ENCODE assay signal across 31 mouse cellular contexts in the genomic region with DNA sequence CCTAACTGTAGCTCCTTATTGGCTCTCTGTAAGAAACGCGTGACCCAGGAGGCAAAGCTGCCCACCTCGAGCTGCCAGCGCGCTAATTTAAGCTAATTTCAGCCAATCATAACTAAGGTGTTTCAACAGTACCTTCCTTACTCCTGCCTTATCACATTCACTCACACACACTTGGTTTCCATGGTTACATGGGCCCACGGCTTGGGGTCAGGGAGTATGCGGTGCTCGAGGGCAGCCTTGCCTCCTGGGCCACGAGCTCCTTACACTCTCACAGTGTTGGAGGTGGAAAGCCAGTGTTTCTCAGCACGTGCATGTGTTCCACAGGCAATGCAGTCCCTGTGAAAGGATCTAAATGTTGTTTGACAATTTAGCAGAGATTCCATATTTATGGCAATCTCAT. TPM values are rescaled to one million over a fixed set of nuclear protein-coding genes. Genes with fewer than 3 reads are reported as not detected.
DNase-seq lines count a peak whose midpoint lies in the region; ATAC-seq and TF ChIP-seq lines count a peak whose summit lies in the region.
"Had no signal": no experiment of that assay in that cellular context is flagged by ENCODE, and none has a peak within 500 bp of the region (broad histone marks: within the 10 kb centered on the region; RNA-seq: fewer than 3 reads in every experiment).

No protein-coding gene starts in this region.

- no peak overlapping the region for H3K4me3 ChIP-seq in heart, embryonic 10.5 days
- no peak overlapping the region for H3K4me3 ChIP-seq in heart, embryonic 12.5 days
- no peak overlapping the region for H3K4me3 ChIP-seq in midbrain, embryonic 11.5 days (ENCODE audit: low read depth, low read length)
- no peak overlapping the region for H3K4me3 ChIP-seq in midbrain, postnatal 0 days (ENCODE audit: low read depth, low read length)
- H3K4me3 ChIP-seq in hindbrain, embryonic 14.5 days (replicated peaks; ENCODE audit: low read length) = no peak overlapping the region
- H3K4me3 ChIP-seq: embryonic facial prominence, embryonic 10.5 days; embryonic facial prominence, embryonic 13.5 days; erythroblast, embryonic 14.5 days; gastrocnemius, adult 2 months; hindbrain, embryonic 10.5 days; hindbrain, embryonic 13.5 days had no signal

- peaks cover 13% of the 10 kb centered on the region for H3K4me1 ChIP-seq in heart, embryonic 10.5 days
- H3K4me1 ChIP-seq in heart, embryonic 12.5 days (replicated peaks) = peaks cover 14% of the 10 kb centered on the region
- H3K4me1 ChIP-seq in midbrain, embryonic 11.5 days (ENCODE audit: control insufficient read depth, insufficient read depth, low read length) = no peaks in the 10 kb centered on the region
- H3K4me1 ChIP-seq in midbrain, postnatal 0 days (ENCODE audit: insufficient read depth, low read length) = no peaks in the 10 kb centered on the region; the same call in 1 of the 2 replicates
- H3K4me1 ChIP-seq in hindbrain, embryonic 14.5 days (replicated peaks; ENCODE audit: control insufficient read depth, insufficient read depth, low read length) = no peaks in the 10 kb centered on the region

- no peaks in the 10 kb centered on the region for H3K27me3 ChIP-seq in heart, embryonic 10.5 days (ENCODE audit: insufficient read depth, poor library complexity, severe bottlenecking)
- H3K27me3 ChIP-seq in heart, embryonic 12.5 days (replicated peaks) = no peaks in the 10 kb centered on the region
- H3K27me3 ChIP-seq in midbrain, embryonic 11.5 days (ENCODE audit: control insufficient read depth, insufficient read depth, low read length) = no peaks in the 10 kb centered on the region
- no peaks in the 10 kb centered on the region for H3K27me3 ChIP-seq in midbrain, postnatal 0 days (ENCODE audit: insufficient read depth, low read length)
- H3K27me3 ChIP-seq in hindbrain, embryonic 14.5 days (ENCODE audit: control insufficient read depth, insufficient read depth, low read length) = no peaks in the 10 kb centered on the region
- H3K27me3 ChIP-seq: CH12.LX; embryonic facial prominence, embryonic 13.5 days; hindbrain, embryonic 13.5 days; Patski had no signal

- DNase-seq in embryo, embryonic 11 days = peak; percentile 19
- no peak for DNase-seq in embryo, embryonic 10.5 days (ENCODE audit: low spot score)
- peak; percentile 68 for DNase-seq in heart, embryonic 10.5 days (ENCODE audit: low spot score)
- DNase-seq in midbrain, embryonic 11.5 days (ENCODE audit: low spot score, missing footprints) = no peak
- DNase-seq in midbrain, postnatal 0 days (ENCODE audit: low spot score) = no peak
- peak; percentile 16 for DNase-seq in retina, embryonic 14.5 days (ENCODE audit: low spot score)
- no peak for DNase-seq in hindbrain, embryonic 14.5 days (ENCODE audit: low spot score)
- DNase-seq: adrenal gland, postnatal 10 days; B cell, adult 2 months; cerebellum, adult 11 months; cerebellum, adult 2 months; cerebellum, adult 9-11 months; cerebellum, postnatal 25 days; forebrain, postnatal 0 days; gastrocnemius, adult 2 months; gastrocnemius, postnatal 14 days; heart, adult 18-20 months; kidney, adult 11 months had no signal

- H3K9me3 ChIP-seq in heart, embryonic 10.5 days = no peaks in the 10 kb centered on the region
- no peaks in the 10 kb centered on the region for H3K9me3 ChIP-seq in heart, embryonic 12.5 days (replicated peaks)
- no peaks in the 10 kb centered on the region for H3K9me3 ChIP-seq in midbrain, embryonic 11.5 days (ENCODE audit: control insufficient read depth, low read length)
- no peaks in the 10 kb centered on the region for H3K9me3 ChIP-seq in midbrain, postnatal 0 days (ENCODE audit: low read length)
- H3K9me3 ChIP-seq in hindbrain, embryonic 14.5 days (ENCODE audit: control insufficient read depth, low read length) = no peaks in the 10 kb centered on the region
- H3K9me3 ChIP-seq: embryonic facial prominence, embryonic 10.5 days; embryonic facial prominence, embryonic 13.5 days; hindbrain, embryonic 10.5 days; hindbrain, embryonic 13.5 days had no signal

- no peak for TF ChIP-seq CTCF in midbrain, postnatal 0 days (IDR thresholded peaks at IDR 0.05)

- H3K27ac ChIP-seq in heart, embryonic 10.5 days = no peak overlapping the region
- H3K27ac ChIP-seq in heart, embryonic 12.5 days (ENCODE audit: poor library complexity, severe bottlenecking) = no peak overlapping the region
- H3K27ac ChIP-seq in midbrain, embryonic 11.5 days (ENCODE audit: low read depth, low read length) = no peak overlapping the region
- no peak overlapping the region for H3K27ac ChIP-seq in midbrain, postnatal 0 days (ENCODE audit: low read depth, low read length)
- no peak overlapping the region for H3K27ac ChIP-seq in hindbrain, embryonic 14.5 days
- H3K27ac ChIP-seq: embryonic facial prominence, embryonic 10.5 days; gastrocnemius, adult 2 months; hindbrain, embryonic 10.5 days; hindbrain, embryonic 13.5 days; hindbrain, postnatal 0 days had no signal

- ATAC-seq in heart, embryonic 12.5 days (ENCODE audit: insufficient number of reproducible peaks, low FRiP score) = no peak
- ATAC-seq in midbrain, embryonic 11.5 days (ENCODE audit: low FRiP score) = peak; percentile 51; the same call in 1 of the 2 replicates
- no peak for ATAC-seq in midbrain, postnatal 0 days (ENCODE audit: low FRiP score)
- no peak for ATAC-seq in hindbrain, embryonic 14.5 days (ENCODE audit: low FRiP score)
- ATAC-seq: forebrain, embryonic 14.5 days; forebrain, postnatal 0 days; hindbrain, postnatal 0 days; inflammation-experienced regulatory T-cells, adult 6 months; Patski had no signal

- H3K36me3 ChIP-seq in heart, embryonic 10.5 days = peaks cover 69% of the 10 kb centered on the region
- peaks cover 51% of the 10 kb centered on the region for H3K36me3 ChIP-seq in heart, embryonic 12.5 days
- peaks cover 5% of the 10 kb centered on the region; the same call in 1 of the 2 replicates for H3K36me3 ChIP-seq in midbrain, embryonic 11.5 days (ENCODE audit: control insufficient read depth, insufficient read depth, low read length)
- peaks cover 25% of the 10 kb centered on the region for H3K36me3 ChIP-seq in midbrain, postnatal 0 days (ENCODE audit: insufficient read depth, low read length)
- peaks cover 67% of the 10 kb centered on the region for H3K36me3 ChIP-seq in hindbrain, embryonic 14.5 days (replicated peaks; ENCODE audit: control insufficient read depth, insufficient read depth)
- H3K36me3 ChIP-seq: G1E had no signal

- H3K9ac ChIP-seq in heart, embryonic 12.5 days = no peak overlapping the region
- H3K9ac ChIP-seq in midbrain, embryonic 11.5 days (ENCODE audit: low read length) = no peak overlapping the region
- no peak overlapping the region for H3K9ac ChIP-seq in midbrain, postnatal 0 days (replicated peaks; ENCODE audit: low read length, poor library complexity, severe bottlenecking)
- H3K9ac ChIP-seq in hindbrain, embryonic 14.5 days = no peak overlapping the region
- H3K9ac ChIP-seq: embryonic facial prominence, embryonic 13.5 days; forebrain, postnatal 0 days; hindbrain, embryonic 13.5 days had no signal

- H3K4me2 ChIP-seq in heart, embryonic 12.5 days = no peak overlapping the region
- no peak overlapping the region for H3K4me2 ChIP-seq in midbrain, embryonic 11.5 days
- no peak overlapping the region for H3K4me2 ChIP-seq in midbrain, postnatal 0 days (ENCODE audit: low read depth, low read length, poor library complexity, severe bottlenecking)
- H3K4me2 ChIP-seq in hindbrain, embryonic 14.5 days (replicated peaks) = no peak overlapping the region
- H3K4me2 ChIP-seq: embryonic facial prominence, embryonic 13.5 days; hindbrain, embryonic 13.5 days had no signal

- WGBS in heart, embryonic 10.5 days = 62% methylated on average over 10 of the region's 10 CpGs
- 58% methylated on average over 10 of the region's 10 CpGs for WGBS in heart, embryonic 12.5 days
- WGBS in midbrain, embryonic 11.5 days = 68% methylated on average over 10 of the region's 10 CpGs
- 63% methylated on average over 10 of the region's 10 CpGs for WGBS in midbrain, postnatal 0 days
- WGBS in hindbrain, embryonic 14.5 days = 76% methylated on average over 10 of the region's 10 CpGs

RNA-seq across cellular contexts. Expression of a gene that starts 25.2 kb away (rescaled TPM):
- 0.89 and 1.1 TPM in 2 replicates for polyA plus RNA-seq in heart, embryonic 10.5 days (2016; fragmentation: Nextera tagmentation; extraction: Ambion mirVana)
- 1.7 and 2.5 TPM in 2 replicates for polyA plus RNA-seq in heart, embryonic 12.5 days (2016; fragmentation: Nextera tagmentation; extraction: Ambion mirVana)
- polyA plus RNA-seq in midbrain, embryonic 11.5 days (2014; fragmentation: Nextera tagmentation; extraction: Ambion mirVana) = 1.6 and 2.1 TPM in 2 replicates
- total RNA-seq in midbrain, postnatal 0 days (2014; rRNA removed) = 0.76 and 1.4 TPM in 2 replicates
- polyA plus RNA-seq in midbrain, postnatal 0 days (2015; fragmentation: Nextera tagmentation; extraction: Ambion mirVana) = 0.79 and 1.0 TPM in 2 replicates
- polyA plus RNA-seq in hindbrain, embryonic 14.5 days (2014; fragmentation: Nextera tagmentation; extraction: Ambion mirVana) = 1.2 and 1.7 TPM in 2 replicates
- total RNA-seq: common myeloid progenitor, adult 5-6 weeks had no signal
- polyA plus RNA-seq: erythroblast, embryonic 14.5 days; G1E; inflammation-experienced regulatory T-cells, adult 6 months had no signal

RNA-seq across cellular contexts. Expression of a gene that starts 53.2 kb away (rescaled TPM):
- polyA plus RNA-seq in heart, embryonic 10.5 days (2016; fragmentation: Nextera tagmentation; extraction: Ambion mirVana) = 51.6 and 76.4 TPM in 2 replicates
- polyA plus RNA-seq in heart, embryonic 12.5 days (2016; fragmentation: Nextera tagmentation; extraction: Ambion mirVana) = 54.8 and 55.4 TPM in 2 replicates
- polyA plus RNA-seq in midbrain, embryonic 11.5 days (2014; fragmentation: Nextera tagmentation; extraction: Ambion mirVana) = 258 TPM in 2 replicates
- total RNA-seq in midbrain, postnatal 0 days (2014; rRNA removed) = 320 and 385 TPM in 2 replicates
- 217 and 228 TPM in 2 replicates for polyA plus RNA-seq in midbrain, postnatal 0 days (2015; fragmentation: Nextera tagmentation; extraction: Ambion mirVana)
- 333 and 365 TPM in 2 replicates for polyA plus RNA-seq in hindbrain, embryonic 14.5 days (2014; fragmentation: Nextera tagmentation; extraction: Ambion mirVana)
- total RNA-seq: common myeloid progenitor, adult 5-6 weeks; G1E had no signal
- polyA plus RNA-seq: G1E; inflammation-experienced regulatory T-cells, adult 6 months had no signal

Comparison
In these comparisons a context has a peak if more than half of its experiments do, and no peak if none do; other contexts are left out.
1. DNase-seq: peak in embryo, embryonic 11 days (single experiment), heart, embryonic 10.5 days (single experiment) and retina, embryonic 14.5 days (single experiment); none in embryo, embryonic 10.5 days (single experiment), midbrain, embryonic 11.5 days (single experiment), midbrain, postnatal 0 days (single experiment) and hindbrain, embryonic 14.5 days (single experiment).